Mouse (Mus musculus) Patski (cell line): Measurements from ENCODE around the gene Rae1. TPM values are rescaled to one million over a fixed set of nuclear protein-coding genes. Genes with fewer than 3 reads are reported as not detected.

Experiments used
- ATAC-seq: fragments of 100-300 bp; one replicate; pipeline ENCODE4 v1.8.0; 2021
- CTCF ChIA-PET: fragments of 350-600 bp; sonication (Branson Sonifier 250); formaldehyde crosslinking; loops from one replicate; lab custom pipeline; 2022; ENCODE audit warnings: inconsistent platforms; lab: Charles Lee
- POLR2A ChIA-PET: fragments of 350-600 bp; sonication (Branson Sonifier 250); formaldehyde crosslinking; loops from one replicate; lab custom pipeline; 2022; ENCODE audit warnings: antibody characterized with exemption, inconsistent platforms; lab: Charles Lee
- DNase-seq: peaks from one replicate; pipeline ENCODE4 v3.0.0-alpha.2; 2011; ENCODE audit warnings: low read depth, low spot score
- H3K27me3 ChIP-seq: fragments of 371-371 bp; one replicate; pipeline ENCODE4 v1.5.1; 2021
- CTCF ChIP-seq: fragments of 100-300 bp; IDR thresholded peaks from one replicate; pipeline ENCODE4 v1.5.1; 2021
- in situ Hi-C: fragments of 300-500 bp; cut with MboI; formaldehyde crosslinking; loops from 3 replicates; pipeline ENCODE4 v1.11.1; 2018; ENCODE audit warnings: low pct_unique_long_range_greater_than_20kb, mixed read lengths
- polyA plus RNA-seq: library from polyadenylated mRNA; unstranded; gene quantifications from one replicate; pipeline ENCODE4 v1.2.3, GENCODE M21; 2021

Gene Rae1
- polyA plus RNA-seq, 1 experiment from 2014 or later: 77.6 TPM

- DNase-seq (no peak), ATAC-seq (no peak)
- no peak for TF ChIP-seq CTCF
- ChIA-PET CTCF (interaction anchor here (1.1 kb wide), 1 partner anchor 71 kb away, joined by 3 read pairs; no protein-coding TSS in a partner anchor), POLR2A (interaction anchor here (1.2 kb wide), 1 partner anchor 13 kb away, joined by 3 read pairs; no protein-coding TSS in a partner anchor)
- no peaks in the 10 kb centered on the region for H3K27me3 ChIP-seq
- in situ Hi-C loops: no loop called here
These were observed 26.4 kb downstream of the Rae1 start for GRCm38 (mm10) chr2:173026286-173026685.

- ATAC-seq: no peak
- no peak for DNase-seq
- H3K27me3 ChIP-seq: no peaks in the 10 kb centered on the region
- TF ChIP-seq CTCF: no peak
- ChIA-PET CTCF (interaction anchor here (1.1 kb wide), 1 partner anchor 71 kb away, joined by 3 read pairs; no protein-coding TSS in a partner anchor), POLR2A (interaction anchor here (1.6 kb wide), 1 partner anchor 8 kb away, joined by 3 read pairs; no protein-coding TSS in a partner anchor)
- in situ Hi-C loops: no loop called here
These were observed 26.8 kb downstream of the Rae1 start for GRCm38 (mm10) chr2:173026688-173027131.

GRCm38 (mm10) chr2:173027169-173027823, 27.4 kb downstream of the Rae1 start:
- ChIA-PET CTCF (no interaction called here), POLR2A (interaction anchor here (1.6 kb wide), 1 partner anchor 9 kb away, joined by 3 read pairs; no protein-coding TSS in a partner anchor)
- no peak for DNase-seq
- in situ Hi-C loops: no loop called here
- ATAC-seq: no peak
- H3K27me3 ChIP-seq: no peaks in the 10 kb centered on the region
- no peak for TF ChIP-seq CTCF

- ChIA-PET CTCF (interaction anchor here (1.1 kb wide), 1 partner anchor 10 kb away, joined by 4 read pairs; no protein-coding TSS in a partner anchor), POLR2A (interaction anchor here (1.1 to 1.6 kb wide), 2 partner anchors 10 to 16 kb away, joined by 3 read pairs; no protein-coding TSS in a partner anchor)
- no peak for TF ChIP-seq CTCF
- H3K27me3 ChIP-seq: no peaks in the 10 kb centered on the region
- ATAC-seq (no peak), DNase-seq (no peak)
- in situ Hi-C loops: no loop called here
These were observed 28.0 kb downstream of the Rae1 start for GRCm38 (mm10) chr2:173027824-173028495.

- no peaks in the 10 kb centered on the region for H3K27me3 ChIP-seq
- in situ Hi-C loops: no loop called here
- ATAC-seq (no peak), DNase-seq (no peak)
- ChIA-PET POLR2A (interaction anchor here (1.1 to 1.6 kb wide), 2 partner anchors 10 to 15 kb away, joined by 3 read pairs; no protein-coding TSS in a partner anchor), CTCF (interaction anchor here (1.1 kb wide), 1 partner anchor 9 kb away, joined by 4 read pairs; no protein-coding TSS in a partner anchor)
- TF ChIP-seq CTCF: no peak
These were observed 28.7 kb downstream of the Rae1 start for GRCm38 (mm10) chr2:173028508-173029031.

GRCm38 (mm10) chr2:173030591-173031338, 30.8 kb downstream of the Rae1 start:
- CTCF ChIA-PET: no interaction called here
- no peak for ATAC-seq
- H3K27me3 ChIP-seq: no peaks in the 10 kb centered on the region
- in situ Hi-C loops: no loop called here
- no peak for DNase-seq
- POLR2A ChIA-PET: no interaction called here
- TF ChIP-seq CTCF: no peak

- no peak for DNase-seq
- no peak for TF ChIP-seq CTCF
- ChIA-PET CTCF (no interaction called here), POLR2A (no interaction called here)
- ATAC-seq: no peak
- H3K27me3 ChIP-seq: no peaks in the 10 kb centered on the region
- in situ Hi-C loops: no loop called here
These were observed 33.6 kb downstream of the Rae1 start for GRCm38 (mm10) chr2:173033531-173033930.

GRCm38 (mm10) chr2:173034998-173035397, 35.1 kb downstream of the Rae1 start:
- in situ Hi-C loops: no loop called here
- ATAC-seq: no peak
- ChIA-PET POLR2A (no interaction called here), CTCF (no interaction called here)
- H3K27me3 ChIP-seq: no peaks in the 10 kb centered on the region
- TF ChIP-seq CTCF: no peak
- DNase-seq: no peak

- DNase-seq: no peak
- in situ Hi-C loops: no loop called here
- TF ChIP-seq CTCF: no peak
- ChIA-PET CTCF (no interaction called here), POLR2A (no interaction called here)
- H3K27me3 ChIP-seq: no peaks in the 10 kb centered on the region
- ATAC-seq: no peak
These were observed 35.7 kb downstream of the Rae1 start for GRCm38 (mm10) chr2:173035653-173036052.

- no peaks in the 10 kb centered on the region for H3K27me3 ChIP-seq
- no peak for DNase-seq
- POLR2A ChIA-PET: no interaction called here
- no peak for ATAC-seq
- in situ Hi-C loops: no loop called here
- CTCF ChIA-PET: interaction anchor here (1.4 kb wide), 1 partner anchor 11 kb away, joined by 4 read pairs; no protein-coding TSS in a partner anchor
- TF ChIP-seq CTCF: no peak
These were observed 36.1 kb downstream of the Rae1 start for GRCm38 (mm10) chr2:173036055-173036454.
